Comparison of ENCODE assay signal across 8 mouse cellular contexts in genomic region chr17:37045611-37046311, GRCm38 (mm10). TPM values are rescaled to one million over a fixed set of nuclear protein-coding genes. Genes with fewer than 3 reads are reported as not detected.
DNase-seq lines count a peak whose midpoint lies in the region; ATAC-seq lines count a peak whose summit lies in the region.

Gabbr1 (plus strand) TSS chr17:37045966.

- intact Hi-C loops in gastrocnemius, postnatal 14 days (cut with DNase I; ENCODE audit: low total_unique reads), result no loop called here
- intact Hi-C loops in left cerebral cortex, postnatal 14 days (cut with DNase I), result loop anchor here (2.0 to 5.0 kb wide), 2 partner anchors 43 to 88 kb away; partner anchors contain the start of genes Znrd1 and Znrd1as

- peak; percentile 96 for DNase-seq in ZHBTc4 (ENCODE audit: low read depth, low spot score)
- DNase-seq in gastrocnemius, postnatal 14 days, result peak; percentile 84
- DNase-seq in induced T-regulatory cell, adult 2 months (ENCODE audit: low read depth), result peak; percentile 89
- DNase-seq in left cerebral cortex, postnatal 14 days (ENCODE audit: low spot score in 2 of 2), result peak; percentile 67 to 77
- peak; percentile 82 for DNase-seq in right cerebral cortex, postnatal 14 days
- DNase-seq in urinary bladder, postnatal 25 days (ENCODE audit: low spot score), result peak; percentile 66

- peak; percentile 64 for ATAC-seq in common myeloid progenitor, adult 5-6 weeks (replicated peaks; ENCODE audit: low read depth, poor library complexity, severe bottlenecking)
- ATAC-seq in megakaryocyte-erythroid progenitor cell, adult 5-6 weeks (replicated peaks; ENCODE audit: low FRiP score, low TSS enrichment, poor library complexity, severe bottlenecking), result peak; percentile 72

RNA-seq across cellular contexts. Expression of gene Gabbr1, which starts in this region (rescaled TPM):
- total RNA-seq in common myeloid progenitor, adult 5-6 weeks (2017), result 1.3 and 3.5 TPM in 2 replicates
- 10 to 100 TPM in 1 of 2 experiments, 1 to 10 TPM in 1; 9.8 to 10.3 TPM for total RNA-seq in gastrocnemius, postnatal 14 days (2021)
- total RNA-seq in left cerebral cortex, postnatal 14 days (2021), result 100 to 1,000 TPM; 629 to 637 TPM
- 9.1 and 11.1 TPM in 2 replicates for total RNA-seq in megakaryocyte-erythroid progenitor cell, adult 5-6 weeks (2014; fragmentation: Nextera tagmentation)
- 0.91 and 0.99 TPM in 2 replicates for total RNA-seq in megakaryocyte-erythroid progenitor cell, adult 5-6 weeks (2017)

Comparison
In these comparisons a context has a peak if more than half of its experiments do, and no peak if none do; other contexts are left out.
1. Peak in every context shown above with its lines: DNase-seq and ATAC-seq.
2. RNA of gene Gabbr1 (total RNA-seq): 629 to 637 TPM in left cerebral cortex, postnatal 14 days; 0.91 to 11.1 TPM in megakaryocyte-erythroid progenitor cell, adult 5-6 weeks, 9.8 to 10.3 TPM in gastrocnemius, postnatal 14 days and 1.3 to 3.5 TPM in common myeloid progenitor, adult 5-6 weeks; every median in the first group is over 10 times any median in the second.